Comparison of ENCODE assay signal across 8 mouse cellular contexts in genomic region chr9:65827344-65828015, GRCm38 (mm10). TPM values are rescaled to one million over a fixed set of nuclear protein-coding genes. Genes with fewer than 3 reads are reported as not detected.
A peak's percentile ranks its signal among the peaks of the same experiment; 100 is the strongest.
DNase-seq lines count a peak whose midpoint lies in the region; ATAC-seq and TF ChIP-seq lines count a peak whose summit lies in the region.

Zfp609 (minus strand) TSS chr9:65827564.

- DNase-seq in MEL-GATA-1-ER (ENCODE audit: extremely low read depth, low read depth) = peak; percentile 81
- DNase-seq in cerebellum, adult 2 months = peak; percentile 93 to 99
- DNase-seq in forelimb bud, embryonic 11.5 days (ENCODE audit: low read depth, low spot score) = peak; percentile 96
- DNase-seq in layer of hippocampus, adult 8-10 months (ENCODE audit: low spot score in 2 of 2) = peak; percentile 85 to 94
- DNase-seq in lung, embryonic 14.5 days = peak; percentile 99
- DNase-seq in testis, postnatal 14 days (ENCODE audit: low spot score) = peak; percentile 93

- H3K4me1 ChIP-seq in cerebellum, adult 2 months (ENCODE audit: control insufficient read depth, insufficient read depth, low read length) = peaks cover 10% of the 10 kb centered on the region
- peaks cover 22% of the 10 kb centered on the region for H3K4me1 ChIP-seq in lung, embryonic 14.5 days (ENCODE audit: insufficient read depth)

- ATAC-seq in hematopoietic stem cell, adult 5-6 weeks (replicated peaks in 1 of 2; ENCODE audit: insufficient read depth in 1 of 2, low FRiP score in 2 of 2, low TSS enrichment in 1 of 2, low read depth in 1 of 2, poor library complexity in 2 of 2, severe bottlenecking in 2 of 2) = peak; percentile 44 to 75; a peak in 2 of 4 replicates
- ATAC-seq in lung, embryonic 14.5 days (ENCODE audit: insufficient read depth) = peak; percentile 85
- ATAC-seq in neutrophil, adult 5-6 weeks (ENCODE audit: extremely low read depth, insufficient number of reproducible peaks, low FRiP score, poor library complexity, severe bottlenecking) = peak; percentile 89

- peak within 1 kb of the TSS; percentile 16 for H3K27ac ChIP-seq in cerebellum, adult 2 months (ENCODE audit: insufficient read depth, low read length)
- peak within 1 kb of the TSS; percentile 99 for H3K27ac ChIP-seq in lung, embryonic 14.5 days (ENCODE audit: low read depth)

- peak within 1 kb of the TSS; percentile 96 for H3K9ac ChIP-seq in lung, embryonic 14.5 days

- no peaks in the 10 kb centered on the region for H3K9me3 ChIP-seq in lung, embryonic 14.5 days (ENCODE audit: low read depth, low read length)

- 2% methylated on average over 76 of the region's 76 CpGs for WGBS in cerebellum, adult 2 months
- WGBS in lung, embryonic 14.5 days = under 1% methylated on average over 62 of the region's 76 CpGs

- no peak for TF ChIP-seq CTCF in cerebellum, adult 2 months (IDR thresholded peaks at IDR 0.05; ENCODE audit: borderline replicate concordance, insufficient read depth, low read depth, low read length)
- TF ChIP-seq CTCF in lung, embryonic 14.5 days (IDR thresholded peaks at IDR 0.05; ENCODE audit: low read depth) = no peak

- peaks cover 5% of the 10 kb centered on the region; the same call in 1 of the 2 replicates for H3K36me3 ChIP-seq in lung, embryonic 14.5 days (ENCODE audit: insufficient read depth)

- peak within 1 kb of the TSS; percentile 81 for H3K4me2 ChIP-seq in lung, embryonic 14.5 days

- H3K4me3 ChIP-seq in cerebellum, adult 2 months (replicated peaks; ENCODE audit: insufficient read depth, low read depth, low read length) = peak within 1 kb of the TSS; percentile 66
- peak within 1 kb of the TSS; percentile 88 for H3K4me3 ChIP-seq in lung, embryonic 14.5 days (ENCODE audit: low read depth, low read length)

- no peak for TF ChIP-seq POLR2A in cerebellum, adult 2 months (IDR thresholded peaks at IDR 0.05; ENCODE audit: borderline replicate concordance, insufficient read depth, low read length)

- H3K27me3 ChIP-seq in cerebellum, adult 2 months (ENCODE audit: control insufficient read depth, insufficient read depth, low read length) = no peaks in the 10 kb centered on the region
- H3K27me3 ChIP-seq in lung, embryonic 14.5 days (ENCODE audit: insufficient read depth, low read length) = no peaks in the 10 kb centered on the region

RNA-seq across cellular contexts. Expression of gene Zfp609, which starts in this region (rescaled TPM):
- polyA plus RNA-seq in cerebellum, adult 2 months (2012; rRNA removed) = 19.2 and 23.2 TPM in 2 replicates
- 5.8 and 5.9 TPM in 2 replicates for total RNA-seq in hematopoietic stem cell, adult 5-6 weeks (2017)
- 10 to 100 TPM; 44.8 to 56.2 (median 50.2) TPM for total RNA-seq in layer of hippocampus, adult 8-10 months (2022)
- polyA plus RNA-seq in lung, embryonic 14.5 days (2014; fragmentation: Nextera tagmentation; extraction: Ambion mirVana) = 7.4 and 7.6 TPM in 2 replicates
- total RNA-seq in neutrophil, adult 5-6 weeks (2017) = 5.6 and 5.7 TPM in 2 replicates

Comparison
In these comparisons a context has a peak if more than half of its experiments do, and no peak if none do; other contexts are left out.
1. Peak in every context shown above with its lines: DNase-seq, ATAC-seq, H3K4me3 ChIP-seq and H3K27ac ChIP-seq.